Mouse (Mus musculus): ENCODE measurements around the gene Ephb1.

Ephb1 gene

DNA sequence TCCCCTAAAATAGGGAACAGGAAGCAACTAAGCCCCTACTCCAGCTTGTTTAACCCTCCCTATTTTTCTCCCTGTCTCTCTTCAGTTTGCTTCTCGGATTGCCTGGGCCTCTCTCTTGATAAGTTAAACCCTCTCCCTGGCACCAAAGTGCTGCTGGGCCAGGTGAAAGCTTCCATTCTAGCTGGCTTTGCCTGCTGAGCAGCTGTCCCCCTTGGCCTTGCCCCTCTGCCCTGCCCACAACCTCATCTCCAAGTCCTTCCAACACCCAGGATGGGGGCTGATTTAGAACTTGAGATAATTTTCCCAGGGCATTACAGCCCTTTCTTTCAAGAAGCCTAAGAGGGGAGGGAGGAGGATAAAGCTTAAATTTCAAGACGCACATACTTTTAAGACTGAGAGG is 174.0 kb downstream of the Ephb1 start:
- no peak for DNase-seq (ENCODE audit: extremely low read depth, low read depth)

DNA sequence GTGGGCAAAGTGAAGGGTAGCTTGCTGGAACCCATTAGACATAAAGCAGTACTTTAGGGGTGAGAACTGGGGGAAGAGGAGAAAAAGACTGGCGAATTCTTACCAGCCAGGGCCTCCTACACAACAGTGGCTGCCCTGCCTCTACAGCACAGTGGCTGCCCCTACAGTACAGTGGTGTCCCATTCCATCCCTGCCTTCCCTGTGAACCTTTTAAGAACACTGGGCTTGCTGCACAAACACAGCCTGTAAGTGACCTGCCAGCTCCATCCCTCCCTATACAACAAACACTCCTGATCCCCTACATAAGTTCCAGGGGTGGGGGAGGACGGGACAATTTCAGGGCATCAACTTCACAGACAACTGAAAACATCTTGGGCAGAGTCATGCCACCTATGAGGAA is 174.4 kb downstream of the Ephb1 start:
- no peak for DNase-seq (ENCODE audit: extremely low read depth, low read depth)

DNA sequence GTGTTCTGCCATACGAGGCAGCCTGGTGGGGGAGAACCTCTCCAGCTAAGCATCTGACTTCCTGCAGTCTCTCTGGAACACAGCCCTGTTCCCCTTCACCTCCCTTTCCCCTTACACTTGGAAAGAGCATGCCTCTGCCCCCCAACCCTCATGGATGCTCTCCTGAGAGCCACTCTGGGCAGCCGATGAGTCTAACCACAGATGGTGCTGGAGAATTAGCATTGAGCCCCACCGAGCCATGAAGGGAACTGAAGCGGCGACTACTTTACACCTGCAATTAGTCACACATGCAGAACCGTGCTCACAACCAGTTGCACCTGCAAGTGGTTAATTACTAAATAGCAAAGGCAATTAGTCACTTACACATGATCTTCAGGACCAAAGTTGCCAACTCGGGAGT is 184.8 kb downstream of the Ephb1 start:
- no peak for DNase-seq (ENCODE audit: extremely low read depth, low read depth)

DNA sequence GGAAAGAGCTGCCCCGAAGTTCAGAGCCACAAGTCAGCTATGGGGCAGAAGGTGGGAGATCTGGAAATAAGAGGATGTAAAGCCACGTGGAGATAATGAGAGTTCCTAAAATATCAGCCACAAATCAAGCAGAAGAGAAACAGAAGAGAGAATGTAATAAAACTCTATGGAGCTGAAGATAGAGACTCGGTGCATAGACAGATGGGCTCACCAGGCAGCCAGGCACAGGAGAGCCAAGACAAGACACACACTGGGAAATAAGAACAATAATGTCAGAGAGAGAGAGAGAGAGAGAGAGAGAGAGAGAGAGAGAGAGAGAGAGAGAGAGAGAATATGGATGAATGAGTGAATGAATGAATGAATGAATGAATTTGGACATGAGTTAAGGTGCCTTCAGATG is 198.6 kb downstream of the Ephb1 start:
- DNase-seq (ENCODE audit: extremely low read depth, low read depth): no peak

DNA sequence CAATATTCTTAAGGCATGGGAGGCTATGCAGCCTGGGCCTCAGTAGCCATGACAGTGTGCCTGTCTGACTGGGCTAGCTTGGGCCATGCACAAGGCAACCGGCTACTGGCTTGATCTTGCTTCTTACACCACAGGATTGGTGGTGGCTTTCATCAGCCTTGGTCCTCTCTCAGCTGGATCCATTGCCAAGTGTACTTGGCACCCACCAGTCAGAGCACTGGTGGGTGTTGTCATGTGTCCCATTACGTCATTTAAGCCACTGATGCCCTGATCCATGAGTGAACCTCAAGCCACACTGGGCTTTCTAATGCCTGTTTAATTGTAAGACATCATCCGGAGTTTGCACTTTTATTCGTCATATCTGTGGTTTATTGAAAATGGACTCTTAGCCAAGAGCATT is 215.3 kb downstream of the Ephb1 start:
- no peak for DNase-seq (ENCODE audit: extremely low read depth, low read depth)

DNA sequence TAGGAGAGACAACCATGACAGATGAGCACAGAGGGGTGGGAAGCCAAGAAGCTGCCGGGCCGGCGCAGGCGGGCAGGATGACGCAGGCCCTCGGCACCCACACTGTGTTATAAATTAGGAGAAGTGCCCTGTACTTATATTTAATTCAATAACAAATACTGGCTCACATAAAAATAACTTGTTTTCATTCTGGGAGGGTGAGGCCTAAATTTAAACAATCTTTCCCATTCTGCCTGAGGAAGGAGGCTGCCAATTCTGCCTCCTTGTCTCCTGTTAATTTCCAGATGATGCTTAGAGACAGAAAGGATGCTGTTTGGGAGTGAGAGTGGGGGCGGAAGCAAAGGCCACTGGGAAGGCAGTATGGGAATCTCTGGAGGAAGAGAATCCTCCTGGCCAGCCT is 215.8 kb downstream of the Ephb1 start:
- DNase-seq (ENCODE audit: extremely low read depth, low read depth): no peak

DNA sequence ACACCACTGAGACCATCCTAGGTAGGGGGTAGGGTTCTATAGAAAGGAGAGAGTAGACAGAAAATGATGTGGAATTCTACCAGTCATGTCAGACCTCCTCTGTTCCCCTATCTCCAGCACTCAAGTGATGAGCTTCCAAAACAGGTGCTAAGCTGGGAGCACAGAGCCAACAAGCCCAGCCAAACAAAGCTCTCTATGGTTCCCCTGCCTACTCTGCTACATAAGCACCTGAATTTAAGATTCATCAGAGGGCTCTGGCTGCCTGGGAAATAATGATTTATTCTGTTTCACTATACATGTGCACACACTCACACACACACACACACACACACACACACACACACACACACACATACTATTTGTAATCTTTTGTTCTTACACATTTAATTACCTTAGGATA is 216.3 kb downstream of the Ephb1 start:
- DNase-seq (ENCODE audit: extremely low read depth, low read depth): no peak

DNA sequence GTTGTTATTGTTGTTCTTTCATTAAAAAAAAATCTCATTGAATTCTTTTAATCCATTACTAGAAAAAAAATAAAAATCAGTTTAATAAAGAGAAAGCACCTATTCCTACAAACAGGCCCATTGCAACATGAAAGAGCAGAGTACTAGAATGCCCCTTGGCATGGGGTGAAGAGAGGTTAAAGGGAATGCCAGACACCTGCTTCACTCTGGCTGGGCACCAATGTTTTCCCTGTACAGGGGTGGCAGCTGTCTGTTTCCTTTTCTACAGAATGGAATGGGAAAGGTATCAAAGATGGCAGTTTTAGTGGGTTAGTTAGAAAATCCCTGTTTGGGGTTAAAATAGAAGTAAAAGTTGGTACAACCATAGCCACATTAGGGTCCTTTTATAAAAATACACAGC is 224.0 kb downstream of the Ephb1 start:
- DNase-seq (ENCODE audit: extremely low read depth, low read depth): no peak

DNA sequence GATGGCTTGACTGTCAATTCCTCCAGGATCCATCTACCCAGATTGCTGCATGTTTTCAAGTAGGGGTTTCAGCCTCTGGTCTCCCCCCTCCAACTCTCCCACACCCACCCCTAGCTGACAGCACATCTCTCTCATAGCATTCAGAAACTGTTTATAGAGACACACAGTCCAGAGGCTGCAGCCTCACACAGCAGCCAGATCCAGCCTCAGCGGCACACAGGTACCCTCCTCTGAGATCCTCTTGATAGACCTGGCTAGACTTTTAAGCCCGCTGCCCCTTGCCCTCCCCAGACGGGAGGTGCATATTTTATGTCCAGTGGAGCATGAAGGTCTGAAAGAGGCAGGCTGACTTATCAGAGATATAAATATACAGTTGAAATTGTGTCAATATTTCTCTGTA is 228.0 kb downstream of the Ephb1 start:
- DNase-seq (ENCODE audit: extremely low read depth, low read depth): no peak

DNA sequence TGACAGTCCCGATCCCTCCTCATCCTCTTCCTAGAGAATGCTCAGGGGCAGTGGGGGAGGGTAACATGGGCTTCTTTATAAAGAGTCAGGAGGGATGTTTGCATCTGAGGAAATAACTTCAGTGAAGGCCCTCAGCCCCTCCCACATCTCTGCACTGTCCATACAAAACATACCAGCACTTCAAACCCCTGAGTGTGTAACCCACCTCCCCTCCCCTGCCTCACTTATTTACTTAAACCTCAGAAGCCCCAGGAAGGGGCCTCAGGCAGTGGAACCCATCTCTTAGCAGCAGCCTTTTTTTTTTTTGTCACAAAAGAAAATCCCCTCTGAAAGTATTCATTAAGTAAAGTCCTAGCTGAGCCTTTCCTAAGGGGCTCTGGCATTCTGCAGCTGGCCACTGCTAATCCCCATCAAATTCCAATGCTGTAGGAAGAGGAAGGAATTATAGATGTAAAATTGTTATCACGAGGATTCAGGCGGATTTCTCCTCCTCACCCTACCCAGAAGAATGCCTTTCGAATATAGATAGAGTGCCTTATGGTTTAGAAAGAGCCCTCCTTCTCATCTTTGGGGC is 231.5 kb downstream of the Ephb1 start:
- DNase-seq (ENCODE audit: extremely low read depth, low read depth): no peak

DNA sequence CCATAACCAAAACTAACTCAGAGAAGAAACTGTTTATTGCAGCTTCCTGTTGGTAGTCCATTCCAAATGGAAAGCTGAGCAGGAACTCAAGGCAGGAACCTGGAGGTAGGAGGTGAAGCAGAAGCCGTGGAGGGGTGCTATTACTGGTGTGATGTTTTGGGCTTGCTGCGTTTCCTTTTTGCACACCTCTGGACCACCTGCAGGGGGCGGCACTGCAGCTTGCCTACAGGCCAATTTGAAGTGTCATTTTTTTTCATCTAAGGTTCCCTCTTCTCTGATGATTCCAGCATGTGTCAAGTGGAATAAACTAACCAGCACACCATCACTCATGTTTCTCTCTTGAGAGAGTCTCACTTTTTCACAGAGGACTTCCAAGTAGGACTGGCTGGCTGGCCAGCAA is 235.1 kb downstream of the Ephb1 start:
- no peak for DNase-seq (ENCODE audit: extremely low read depth, low read depth)

DNA sequence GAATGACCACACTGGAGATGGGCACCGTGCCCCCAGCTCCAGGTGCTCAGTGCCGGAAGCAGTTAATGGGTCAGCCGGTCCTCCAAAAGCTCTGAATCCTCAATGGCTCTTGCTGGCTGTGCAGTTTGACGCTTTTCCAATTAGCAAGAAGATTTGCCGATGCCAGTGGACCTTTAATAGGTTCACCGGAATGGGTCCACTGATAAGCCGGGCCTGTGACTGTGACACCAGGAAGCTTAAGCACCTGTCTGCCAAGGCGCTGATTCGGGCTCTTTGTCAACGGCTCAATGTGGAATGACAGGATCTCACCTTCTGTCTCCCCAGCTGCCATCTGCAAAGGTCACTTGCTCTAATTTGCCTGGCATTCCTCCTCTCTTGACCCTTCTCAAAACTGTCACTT is 239.2 kb downstream of the Ephb1 start:
- DNase-seq (ENCODE audit: extremely low read depth, low read depth): no peak

DNA sequence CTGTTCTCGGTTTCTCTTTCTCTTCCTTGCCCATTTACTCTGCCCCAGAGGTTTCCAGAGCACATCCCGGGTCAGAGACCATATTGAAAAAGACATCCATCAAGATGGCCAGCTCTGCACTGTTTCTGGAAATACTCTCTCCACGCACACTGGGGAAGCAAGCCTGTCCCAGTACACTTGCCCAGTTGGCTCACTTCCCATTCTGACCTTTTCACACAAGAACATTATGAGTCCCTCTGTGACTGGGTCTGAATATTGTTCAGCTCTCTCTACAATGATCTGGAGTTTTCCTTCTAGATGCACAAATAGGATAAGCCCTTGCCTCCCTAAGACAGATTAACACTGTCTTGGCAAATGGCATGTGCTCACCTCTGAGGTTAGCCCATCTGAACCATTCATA is 243.0 kb downstream of the Ephb1 start:
- no peak for DNase-seq (ENCODE audit: extremely low read depth, low read depth)

DNA sequence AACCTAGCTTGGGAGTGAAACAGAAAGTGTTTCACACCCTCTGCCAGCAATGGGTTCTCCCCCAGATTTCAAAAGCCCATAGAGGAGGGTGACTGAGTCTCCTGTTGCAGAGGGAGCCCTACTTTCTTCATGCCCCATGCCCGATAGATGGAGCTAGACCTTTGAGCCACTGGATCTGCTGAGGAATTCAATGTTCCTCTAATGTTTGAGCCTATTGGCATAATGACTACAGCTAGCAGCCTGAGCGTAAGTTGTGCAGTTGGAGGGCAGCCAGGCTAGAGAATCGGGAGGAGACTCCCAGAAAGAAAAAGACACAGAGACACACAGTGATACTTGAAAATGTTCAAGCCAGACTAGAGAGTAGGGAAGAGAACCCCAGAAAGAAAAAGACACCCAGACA is 246.5 kb downstream of the Ephb1 start:
- no peak for DNase-seq (ENCODE audit: extremely low read depth, low read depth)

DNA sequence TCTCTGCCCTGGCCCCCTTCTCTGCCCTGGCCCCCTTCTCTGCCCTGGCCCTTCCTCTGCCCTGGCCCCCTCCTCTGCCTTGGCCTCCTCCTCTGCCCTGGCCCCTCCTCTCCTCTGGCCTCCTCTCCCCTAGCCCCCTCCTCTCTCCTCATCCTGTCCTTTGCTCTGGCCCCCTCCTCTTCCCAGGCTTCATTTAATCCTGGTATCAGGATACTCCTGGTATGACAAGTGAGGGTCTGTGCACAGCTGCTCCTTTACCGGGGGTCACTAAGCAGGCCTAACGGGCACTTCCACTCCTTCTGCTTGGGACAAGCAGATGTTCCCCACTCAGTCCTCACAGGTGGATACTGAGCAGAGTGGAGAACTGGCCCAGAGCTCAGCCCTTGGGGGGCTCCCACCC is 247.3 kb downstream of the Ephb1 start:
- no peak for DNase-seq (ENCODE audit: extremely low read depth, low read depth)

DNA sequence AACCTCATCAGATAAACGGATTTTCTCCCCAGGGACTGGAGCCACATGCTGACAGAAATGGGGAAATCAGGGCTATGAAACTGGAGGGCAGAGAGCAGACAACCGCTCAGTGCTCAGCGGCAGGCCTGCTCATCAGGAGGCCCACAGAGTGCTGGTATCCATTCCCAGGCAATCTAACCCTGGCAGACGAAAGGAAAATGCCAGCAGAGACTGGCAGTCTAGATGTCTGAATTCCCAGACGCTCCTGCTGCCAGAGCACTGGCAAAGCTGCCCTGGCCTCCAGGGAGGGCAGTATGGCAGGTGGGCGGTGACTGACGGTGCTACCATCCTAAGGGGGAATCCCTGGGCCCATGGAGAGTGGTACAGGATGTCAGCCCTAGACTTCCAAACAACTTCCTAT is 257.7 kb downstream of the Ephb1 start:
- no peak for DNase-seq (ENCODE audit: extremely low read depth, low read depth)

DNA sequence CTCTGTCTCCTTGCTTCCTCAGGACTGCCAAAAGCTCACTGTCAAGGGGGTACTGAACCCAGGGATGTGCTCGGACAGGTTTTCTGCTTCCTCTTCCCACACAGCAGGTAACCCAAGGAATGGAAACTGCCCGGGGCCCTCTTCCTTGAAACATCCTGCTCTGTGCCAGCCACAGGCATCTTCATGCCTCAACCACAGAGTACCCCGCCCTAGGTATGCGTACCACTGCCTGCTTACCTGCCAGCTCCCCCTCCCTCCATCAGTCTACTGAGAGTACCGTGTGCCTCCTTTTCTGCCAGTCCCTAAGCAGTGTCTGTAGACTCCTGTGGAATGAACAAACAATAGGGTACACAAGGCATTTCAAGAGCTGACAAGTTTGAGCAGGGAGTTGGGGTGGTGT is 265.9 kb downstream of the Ephb1 start:
- DNase-seq (ENCODE audit: extremely low read depth, low read depth): no peak

DNA sequence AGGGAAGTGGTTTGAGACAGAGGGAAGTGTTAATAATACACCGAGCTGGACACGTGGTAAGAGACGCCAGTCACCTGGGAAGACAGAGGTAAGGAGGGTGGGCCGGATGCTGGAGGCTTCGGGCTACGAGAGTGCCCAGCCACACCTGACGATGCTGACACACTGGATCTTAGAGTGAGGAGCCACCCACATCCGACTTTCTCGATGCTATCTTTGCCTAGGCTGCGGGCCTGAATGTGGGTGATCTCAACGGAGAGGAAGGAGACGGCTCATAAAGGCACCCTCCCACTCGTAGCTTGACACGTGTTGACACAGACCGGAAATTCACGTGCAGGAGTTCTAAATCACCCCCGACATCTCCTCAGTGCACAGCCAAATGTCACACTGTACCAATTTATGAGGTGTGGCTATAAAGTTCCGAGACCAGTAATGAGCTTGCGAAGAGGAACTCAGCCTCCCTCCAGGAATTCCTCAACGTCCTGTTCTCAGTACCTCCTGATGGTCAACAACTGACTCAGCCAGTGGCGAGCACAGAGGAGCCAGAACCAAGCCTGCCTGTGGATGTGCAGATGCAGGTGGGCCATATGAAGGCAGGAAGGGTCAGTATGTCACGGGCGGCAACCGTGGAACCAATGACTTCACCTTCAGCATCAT is 268.3 kb downstream of the Ephb1 start:
- no peak for DNase-seq (ENCODE audit: extremely low read depth, low read depth)

DNA sequence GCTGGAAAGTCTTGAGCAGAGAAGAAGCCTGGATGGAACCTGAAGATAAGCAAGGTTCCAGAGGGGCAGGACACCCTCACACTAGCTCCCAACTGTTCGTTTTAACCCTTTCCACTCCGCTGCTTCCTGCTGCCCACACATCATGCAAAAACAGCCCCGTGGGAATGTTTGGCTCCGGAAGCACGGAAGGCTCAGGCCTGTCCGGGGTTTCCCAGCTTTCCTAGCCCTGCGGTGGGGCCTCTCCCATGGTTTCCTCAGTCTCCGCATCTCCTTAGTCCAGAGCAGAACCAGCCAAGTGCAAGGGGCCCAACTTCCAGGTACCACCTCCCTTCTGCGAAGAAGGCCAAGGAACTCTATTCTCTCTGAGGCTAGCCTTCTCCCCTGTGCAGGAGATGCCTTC is 269.0 kb downstream of the Ephb1 start:
- no peak for DNase-seq (ENCODE audit: extremely low read depth, low read depth)

DNA sequence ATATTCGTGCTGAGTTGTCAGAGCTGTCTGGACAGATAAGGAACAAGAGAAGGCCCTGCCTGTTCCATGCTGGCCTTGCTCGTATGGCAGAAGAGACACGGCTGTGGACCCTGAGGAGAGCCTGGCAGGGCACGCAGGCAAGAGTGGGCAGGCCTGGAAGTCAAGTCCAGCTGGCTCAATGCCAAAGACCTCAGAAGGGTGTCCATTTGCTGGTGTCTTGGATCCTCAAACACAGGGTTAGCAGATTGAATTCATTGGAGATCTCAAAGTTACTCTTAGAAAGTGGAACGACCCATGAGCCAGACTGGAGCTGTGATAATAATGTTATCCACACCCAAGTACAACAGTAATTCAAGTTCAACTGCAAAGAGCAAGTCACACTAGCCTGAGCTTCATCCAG is 273.6 kb downstream of the Ephb1 start:
- DNase-seq (ENCODE audit: extremely low read depth, low read depth): no peak

DNA sequence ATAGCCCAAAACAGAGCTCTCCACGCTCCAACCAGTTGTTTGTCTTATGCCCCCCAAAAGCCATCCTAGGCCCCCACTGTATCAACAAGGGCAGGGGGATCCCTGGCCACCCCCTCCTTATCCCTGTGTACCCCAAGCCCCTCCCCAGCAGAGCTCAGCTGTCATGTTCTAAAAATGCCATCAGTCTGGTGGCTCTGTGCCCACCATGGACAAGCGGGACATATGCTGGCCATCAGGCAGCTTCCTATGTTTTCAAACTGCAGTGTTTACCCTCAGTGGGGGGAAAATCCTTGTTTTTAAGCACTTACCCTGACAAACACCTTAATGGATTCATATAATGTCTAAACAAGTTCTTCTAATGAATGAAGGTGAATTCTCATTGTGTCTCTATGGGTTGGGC is 275.3 kb downstream of the Ephb1 start:
- no peak for DNase-seq (ENCODE audit: extremely low read depth, low read depth)

DNA sequence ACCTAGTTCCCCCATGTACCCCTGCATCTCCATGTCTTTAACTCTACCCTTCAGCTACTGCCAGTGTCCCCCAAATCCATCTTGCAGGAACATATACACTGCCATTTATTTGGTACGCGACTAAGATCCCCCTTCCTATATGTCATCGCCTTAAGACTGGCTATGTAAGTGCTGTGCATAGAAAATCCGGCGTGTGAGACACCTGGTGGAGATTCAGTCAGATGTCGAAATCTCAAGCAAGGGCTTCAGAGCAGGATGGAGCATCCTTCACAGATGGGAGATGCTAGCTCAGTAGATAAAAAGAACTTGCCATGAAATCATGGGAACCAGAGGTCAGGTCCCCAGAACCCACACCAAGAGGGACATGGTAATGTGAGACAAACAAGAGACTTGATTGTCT is 276.3 kb downstream of the Ephb1 start:
- no peak for DNase-seq (ENCODE audit: extremely low read depth, low read depth)

DNA sequence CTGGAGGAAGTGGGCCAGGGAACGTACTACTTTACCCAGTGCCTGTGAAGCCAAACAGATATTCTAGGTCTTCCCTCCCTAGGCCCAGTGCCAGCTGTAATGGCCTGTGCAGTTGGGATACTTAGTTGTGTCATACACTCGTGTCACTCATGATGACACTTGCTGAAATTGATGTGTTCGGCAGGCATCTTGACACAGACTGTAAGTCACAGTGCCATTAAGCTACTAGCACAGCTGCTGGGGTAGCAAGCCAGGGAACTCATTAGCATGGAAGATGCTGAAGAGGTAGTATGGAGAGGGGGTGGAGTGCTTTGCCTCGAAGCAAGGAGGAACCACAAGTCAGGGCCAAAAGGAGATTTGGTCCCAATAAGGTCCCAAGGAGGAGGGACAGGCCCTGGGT is 279.0 kb downstream of the Ephb1 start:
- DNase-seq (ENCODE audit: extremely low read depth, low read depth): no peak

DNA sequence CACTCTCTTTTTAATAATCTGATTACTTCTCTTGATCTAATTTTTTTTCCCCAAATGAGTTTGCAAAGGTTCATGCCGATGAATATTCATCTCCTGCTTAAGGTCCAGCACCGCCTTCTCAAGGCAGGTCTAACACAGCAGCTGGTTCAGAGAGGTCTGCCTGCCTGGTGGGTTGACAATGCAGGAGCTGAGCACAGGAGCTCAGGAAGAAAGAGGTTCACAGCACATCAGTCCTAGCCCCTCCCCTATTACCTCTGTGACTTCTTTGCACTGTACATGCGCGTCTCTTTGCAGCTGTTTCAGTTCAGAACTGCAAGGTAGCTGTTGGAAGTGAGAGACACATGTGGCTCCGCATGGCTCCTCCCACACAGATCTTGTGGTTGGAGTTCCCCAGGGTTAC is 281.1 kb downstream of the Ephb1 start:
- DNase-seq (ENCODE audit: extremely low read depth, low read depth): no peak
